Mouse (Mus musculus) midbrain, postnatal 0 days (tissue): ENCODE measurements around the gene Cachd1. TPM values are rescaled to one million over a fixed set of nuclear protein-coding genes. Genes with fewer than 3 reads are reported as not detected.

Experiments
- ATAC-seq: fragments of 200-750 bp; cut with Nextera tagmentation; 2 replicates; pipeline ENCODE4 v1.8.0; 2017; ENCODE audit warnings: moderate number of reproducible peaks, mild to moderate bottlenecking, moderate TSS enrichment, moderate library complexity; ENCODE audit not compliant: low FRiP score
- DNase-seq: peaks from one replicate; pipeline ENCODE4 v3.0.0-alpha.2; 2015; ENCODE audit warnings: low spot score
- H3K27ac ChIP-seq: fragments of 300-500 bp; sonication (generic); 2 replicates; pipeline ENCODE4 v1.5.1; 2014; ENCODE audit warnings: low read depth, mild to moderate bottlenecking, low read length, mixed read lengths
- H3K27me3 ChIP-seq: fragments of 300-500 bp; sonication (generic); 2 replicates; pipeline ENCODE4 v1.6.1; 2014; ENCODE audit warnings: low read length, control low read depth, mixed read lengths; ENCODE audit not compliant: insufficient read depth
- H3K36me3 ChIP-seq: fragments of 300-500 bp; sonication (generic); 2 replicates; pipeline ENCODE4 v1.6.1; 2014; ENCODE audit warnings: low read length, control low read depth, mixed read lengths; ENCODE audit not compliant: insufficient read depth
- H3K4me1 ChIP-seq: fragments of 300-500 bp; sonication (generic); 2 replicates; pipeline ENCODE4 v1.6.1; 2014; ENCODE audit warnings: mild to moderate bottlenecking, control low read depth, antibody characterized with exemption, low read length, mixed read lengths; ENCODE audit not compliant: insufficient read depth
- H3K4me2 ChIP-seq: fragments of 300-500 bp; sonication (generic); 2 replicates; pipeline ENCODE4 v1.6.1; 2014; ENCODE audit warnings: low read depth, mild to moderate bottlenecking, low read length, mixed read lengths; ENCODE audit not compliant: poor library complexity, severe bottlenecking
- H3K4me3 ChIP-seq: fragments of 300-500 bp; sonication (generic); 2 replicates; pipeline ENCODE4 v1.5.1; 2014; ENCODE audit warnings: low read depth, mild to moderate bottlenecking, low read length, moderate library complexity
- H3K9ac ChIP-seq: fragments of 300-500 bp; sonication (generic); replicated peaks from 2 replicates; pipeline ENCODE4 v1.6.1; 2014; ENCODE audit warnings: mild to moderate bottlenecking, low read length, moderate library complexity, mixed read lengths; ENCODE audit not compliant: poor library complexity, severe bottlenecking
- H3K9me3 ChIP-seq: fragments of 300-500 bp; sonication (generic); 2 replicates; pipeline ENCODE4 v1.6.1; 2016; ENCODE audit warnings: low read length, control low read depth
- CTCF ChIP-seq: IDR thresholded peaks from 2 replicates; pipeline ENCODE4 v1.5.1; 2016; ENCODE audit warnings: antibody characterized with exemption, mild to moderate bottlenecking
- WGBS: fragments of 180-500 bp; shearing (Covaris S2); extraction: QIAGEN DNeasy Blood & Tissue Kit; methylation state at CpG from one replicate; pipeline ENCODE4 v1.1.7; 2014; 5-methylcytosine and 5-hydroxymethylcytosine counted together
- polyA plus RNA-seq: library from polyadenylated mRNA; unstranded; fragments of >200 nt; fragmentation: Nextera tagmentation; extraction: Ambion mirVana; gene quantifications from 2 replicates; pipeline ENCODE4 v1.2.1, GENCODE M21; 2015
- total RNA-seq: library from RNA; depleted of rRNA; stranded (reverse); fragments of >200 nt; gene quantifications from 2 replicates; pipeline ENCODE4 v1.2.3, GENCODE M21; 2014

The Cachd1 gene
- total and polyA plus RNA-seq, 2 experiments from 2014 or later: 26.5 to 52.2 TPM

GRCm38 (mm10) chr4:100857411-100857869 is 81.0 kb downstream of the Cachd1 start:
- H3K36me3 ChIP-seq: no peaks in the 10 kb centered on the region
- no peaks in the 10 kb centered on the region for H3K27me3 ChIP-seq
- TF ChIP-seq CTCF: no peak
- peaks cover 15% of the 10 kb centered on the region; the same call in 1 of the 2 replicates for H3K4me1 ChIP-seq
- no peak overlapping the region for H3K4me3 ChIP-seq
- no peak overlapping the region for H3K4me2 ChIP-seq
- DNase-seq (peak; percentile 44), ATAC-seq (no peak)
- no peak overlapping the region for H3K27ac ChIP-seq
- WGBS: 44% methylated on average over 3 of the region's 3 CpGs
- no peaks in the 10 kb centered on the region for H3K9me3 ChIP-seq
- no peak overlapping the region for H3K9ac ChIP-seq

GRCm38 (mm10) chr4:100863861-100864428 is 87.5 kb downstream of the Cachd1 start:
- no peak for DNase-seq
- no peak for TF ChIP-seq CTCF

GRCm38 (mm10) chr4:100865423-100865822 is 88.9 kb downstream of the Cachd1 start:
- ATAC-seq: no peak
- 21% methylated on average over 13 of the region's 13 CpGs for WGBS

More at GRCm38 (mm10) chr4:100863861-100864428, 87.5 kb downstream of the Cachd1 start:
- 54% methylated on average over 15 of the region's 15 CpGs for WGBS
- Histone ChIP-seq H3K4me2 (no peak overlapping the region), H3K4me1 (peaks cover 15% of the 10 kb centered on the region; the same call in 1 of the 2 replicates), H3K4me3 (no peak overlapping the region), H3K9me3 (no peaks in the 10 kb centered on the region), H3K36me3 (no peaks in the 10 kb centered on the region), H3K9ac (no peak overlapping the region), H3K27ac (no peak overlapping the region), H3K27me3 (no peaks in the 10 kb centered on the region)
- ATAC-seq: no peak

GRCm38 (mm10) chr4:100865962-100866703 is 89.7 kb downstream of the Cachd1 start:
- TF ChIP-seq CTCF: no peak
- peaks cover 15% of the 10 kb centered on the region; the same call in 1 of the 2 replicates for H3K4me1 ChIP-seq
- DNase-seq (no peak), ATAC-seq (no peak)
- no peaks in the 10 kb centered on the region for H3K36me3 ChIP-seq
- WGBS: 24% methylated on average over 12 of the region's 12 CpGs
- no peaks in the 10 kb centered on the region for H3K27me3 ChIP-seq
- no peak overlapping the region for H3K9ac ChIP-seq
- H3K4me3 ChIP-seq: no peak overlapping the region
- H3K27ac ChIP-seq: no peak overlapping the region
- H3K9me3 ChIP-seq: no peaks in the 10 kb centered on the region
- H3K4me2 ChIP-seq: no peak overlapping the region

More at GRCm38 (mm10) chr4:100865423-100865822, 88.9 kb downstream of the Cachd1 start:
- H3K4me1 ChIP-seq: peaks cover 15% of the 10 kb centered on the region; the same call in 1 of the 2 replicates
- no peaks in the 10 kb centered on the region for H3K36me3 ChIP-seq
- peak overlapping the region; percentile 20; the same call in 1 of the 2 replicates for H3K4me2 ChIP-seq
- H3K27ac ChIP-seq: no peak overlapping the region
- H3K27me3 ChIP-seq: no peaks in the 10 kb centered on the region
- TF ChIP-seq CTCF: no peak
- DNase-seq: no peak
- no peak overlapping the region for H3K4me3 ChIP-seq
- H3K9me3 ChIP-seq: no peaks in the 10 kb centered on the region
- H3K9ac ChIP-seq: no peak overlapping the region

GRCm38 (mm10) chr4:100877351-100877750 is 100.9 kb downstream of the Cachd1 start:
- TF ChIP-seq CTCF: no peak
- H3K27me3 ChIP-seq: no peaks in the 10 kb centered on the region
- no peak for ATAC-seq
- no peak overlapping the region for H3K9ac ChIP-seq
- H3K9me3 ChIP-seq: no peaks in the 10 kb centered on the region
- H3K4me3 ChIP-seq: no peak overlapping the region
- H3K27ac ChIP-seq: no peak overlapping the region
- no peaks in the 10 kb centered on the region for H3K36me3 ChIP-seq
- no peaks in the 10 kb centered on the region for H3K4me1 ChIP-seq
- WGBS: 21% methylated on average over 3 of the region's 3 CpGs
- H3K4me2 ChIP-seq: no peak overlapping the region
- no peak for DNase-seq

GRCm38 (mm10) chr4:100879414-100879813 is 102.9 kb downstream of the Cachd1 start:
- ATAC-seq: no peak
- TF ChIP-seq CTCF: no peak
- H3K4me1 ChIP-seq: no peaks in the 10 kb centered on the region
- DNase-seq: no peak
- no peaks in the 10 kb centered on the region for H3K36me3 ChIP-seq
- no peaks in the 10 kb centered on the region for H3K27me3 ChIP-seq
- no peak overlapping the region for H3K9ac ChIP-seq
- H3K27ac ChIP-seq: no peak overlapping the region
- no peaks in the 10 kb centered on the region for H3K9me3 ChIP-seq
- 77% methylated on average over 8 of the region's 8 CpGs for WGBS
- H3K4me2 ChIP-seq: no peak overlapping the region
- no peak overlapping the region for H3K4me3 ChIP-seq
